Mouse (Mus musculus) retina, adult 2 months (tissue): ENCODE measurements around the gene Wwtr1.

Experiments used
- DNase-seq: peaks from one replicate; pipeline ENCODE4 v3.0.0-alpha.2; 2012; ENCODE audit warnings: low read depth, low spot score

Gene Wwtr1

DNA sequence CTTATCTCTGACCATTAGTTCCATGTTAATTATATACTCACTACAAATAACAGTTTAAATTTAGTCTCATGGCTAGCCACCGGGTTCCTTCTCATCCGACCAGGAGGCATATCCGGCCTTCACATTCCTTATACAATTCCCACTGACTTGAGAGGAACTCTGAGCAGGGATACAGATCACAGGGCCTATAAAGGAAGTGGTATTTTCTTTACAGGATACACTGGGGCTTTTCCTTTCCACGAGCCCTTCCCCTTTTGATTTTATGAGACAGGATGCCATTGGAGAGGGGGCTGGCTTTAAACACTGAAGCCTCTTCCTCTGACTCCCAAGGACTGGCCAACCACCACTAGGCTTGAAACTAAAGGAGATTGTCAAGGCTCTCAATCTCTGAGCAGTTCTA is 59.6 kb downstream of the Wwtr1 start:
- no peak for DNase-seq

DNA sequence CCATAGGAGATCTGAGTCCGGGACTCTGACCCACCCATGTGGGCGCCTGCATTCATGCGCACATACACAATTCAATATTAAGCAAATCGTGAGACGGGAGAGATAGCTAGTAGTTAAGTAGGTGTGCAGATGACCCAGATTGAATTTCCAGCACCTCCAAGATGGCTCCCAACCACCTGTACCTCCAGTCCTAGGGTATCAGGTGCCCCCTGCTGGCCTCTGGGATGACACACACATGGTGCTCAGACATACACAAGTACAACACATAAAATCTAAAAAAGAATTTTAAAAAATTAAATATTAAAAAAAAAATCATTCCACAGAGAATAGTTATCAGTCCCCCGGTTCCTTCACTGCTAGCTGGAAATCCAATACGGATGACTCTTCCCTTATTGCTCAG is 60.7 kb downstream of the Wwtr1 start:
- DNase-seq = no peak

DNA sequence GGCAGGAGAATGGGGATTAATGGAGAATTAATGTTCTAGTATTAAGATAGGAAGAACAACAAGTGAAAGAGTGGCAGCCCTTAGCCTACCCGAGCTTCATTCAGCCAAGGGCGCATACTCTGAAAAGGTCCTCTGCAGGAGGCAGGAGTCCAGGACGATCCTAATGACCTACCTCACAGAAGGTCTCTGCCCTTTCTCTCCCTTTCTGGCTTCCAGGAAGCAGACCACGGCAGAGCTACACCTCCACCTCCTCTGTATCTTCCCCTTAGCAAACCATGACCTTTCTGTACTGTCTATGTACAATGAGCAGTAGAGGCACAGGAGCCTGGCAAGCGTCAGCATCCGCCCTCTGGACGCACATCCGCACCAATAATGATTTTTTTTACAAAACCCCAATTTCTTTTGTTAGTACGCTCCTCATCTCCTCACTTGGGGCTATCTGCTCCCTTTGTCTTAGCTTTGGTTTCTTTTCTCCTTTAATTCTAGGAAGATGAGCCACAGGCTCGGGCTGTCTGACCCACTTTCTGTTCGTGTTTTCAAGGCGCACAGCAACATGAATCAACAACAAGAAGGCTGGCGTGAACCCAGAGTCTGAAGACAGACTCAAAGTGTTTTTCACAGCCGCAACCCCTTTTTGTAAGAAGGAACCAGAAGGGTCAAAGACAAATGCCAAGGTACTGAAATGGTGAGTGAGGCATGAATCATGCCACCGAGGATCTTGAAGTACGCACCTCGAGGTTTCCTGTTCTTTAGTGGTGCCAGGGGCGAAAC is 63.7 kb downstream of the Wwtr1 start:
- peak; percentile 9 for DNase-seq

DNA sequence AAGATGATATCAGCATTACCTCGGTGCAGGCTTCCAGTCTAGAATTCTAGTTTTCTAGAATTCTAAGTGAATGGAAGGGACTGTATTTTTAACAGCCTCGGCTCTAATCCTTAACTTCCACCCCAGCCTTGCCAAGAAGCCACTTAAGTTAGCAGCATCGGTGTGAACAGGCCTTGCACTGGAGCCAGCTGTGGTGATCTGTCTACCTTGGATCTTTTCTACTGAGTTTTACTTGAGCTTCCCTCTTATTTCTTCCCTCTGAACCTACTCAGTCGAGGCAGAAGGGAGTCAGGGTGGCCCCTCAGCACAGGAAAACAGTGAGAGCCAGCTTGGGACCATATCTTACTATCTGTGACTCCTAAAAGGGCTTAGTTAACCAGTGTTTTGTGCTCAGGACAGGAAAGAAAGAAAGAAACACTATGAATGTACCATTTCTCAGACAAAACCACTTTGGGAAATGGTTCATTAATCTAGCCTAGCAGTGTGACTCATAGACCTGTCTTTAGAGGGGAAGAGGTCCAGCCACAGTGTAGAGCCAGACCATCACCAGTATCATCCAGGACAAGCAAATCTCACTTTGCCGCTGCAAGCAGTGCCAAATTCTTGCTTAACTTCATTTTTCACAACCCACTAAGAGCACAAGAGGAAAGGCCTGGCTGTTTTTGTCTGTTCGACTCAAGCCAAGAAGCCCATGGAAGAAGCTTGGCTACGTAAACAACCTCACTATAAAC is 65.6 kb downstream of the Wwtr1 start:
- no peak for DNase-seq

DNA sequence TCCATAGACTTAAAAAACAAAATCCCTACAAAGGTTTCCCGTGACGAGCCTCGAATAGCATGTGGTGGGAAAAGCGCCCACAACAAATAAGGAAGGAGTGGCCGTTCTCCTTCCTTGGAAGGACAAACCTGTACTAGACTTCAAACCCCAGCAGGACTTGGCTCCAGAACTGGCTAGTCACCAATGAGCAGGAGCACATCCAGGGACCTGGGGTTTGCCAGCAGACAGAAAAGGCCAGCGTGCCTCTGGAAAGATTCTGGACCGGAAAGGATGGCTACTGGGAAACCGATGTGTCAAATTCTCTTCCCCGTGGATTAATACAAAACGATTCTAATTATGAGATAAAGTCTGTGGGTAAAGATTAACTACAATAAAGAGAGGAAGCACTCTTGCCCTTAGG is 69.7 kb downstream of the Wwtr1 start:
- DNase-seq = no peak

DNA sequence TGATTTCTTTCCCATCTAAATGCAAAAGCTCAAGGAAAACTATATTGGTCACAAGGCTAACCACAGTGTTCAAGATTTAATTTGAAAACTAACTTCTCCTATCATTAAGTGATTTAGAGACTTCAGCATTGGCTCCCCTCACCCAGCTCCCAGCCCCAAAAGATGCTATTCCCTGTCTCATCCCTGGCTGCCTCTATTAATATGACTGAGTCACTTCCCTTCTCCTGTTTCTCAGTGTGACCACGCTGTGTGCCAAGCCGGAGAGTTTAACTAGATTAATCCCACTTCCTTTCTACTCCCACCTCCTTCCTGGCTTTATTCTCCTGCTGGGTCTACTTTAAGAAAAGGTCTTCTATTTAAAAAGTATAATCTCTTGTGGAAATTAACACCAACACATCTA is 71.0 kb downstream of the Wwtr1 start:
- no peak for DNase-seq

DNA sequence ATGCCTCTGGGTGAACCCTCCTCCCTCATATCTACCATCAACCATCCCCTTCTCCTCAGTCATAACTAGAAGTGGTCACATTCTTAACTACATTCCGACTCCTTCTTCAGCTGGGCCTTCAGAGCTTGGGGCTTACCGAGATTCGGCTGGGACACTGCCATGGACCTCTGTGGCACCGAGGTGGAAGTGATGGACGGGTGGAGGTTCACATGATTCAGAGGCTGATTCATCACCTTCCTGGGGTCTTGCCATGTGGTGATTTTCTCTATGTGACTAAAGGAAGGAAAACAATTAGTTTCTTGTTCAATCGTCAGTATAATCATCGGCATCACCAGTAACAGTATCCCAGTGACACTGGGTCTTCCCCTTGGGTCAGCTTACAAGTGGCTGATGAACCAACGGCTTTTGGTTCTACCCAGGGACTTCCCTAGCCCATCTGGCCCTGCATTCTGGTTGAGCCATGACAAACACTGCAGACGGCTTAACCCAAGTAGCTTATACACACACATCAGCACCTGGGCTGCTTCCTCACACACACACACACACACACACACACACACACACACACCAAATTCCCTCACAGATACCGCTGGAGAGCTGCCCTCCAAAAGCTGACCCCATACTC is 74.0 kb downstream of the Wwtr1 start:
- no peak for DNase-seq

DNA sequence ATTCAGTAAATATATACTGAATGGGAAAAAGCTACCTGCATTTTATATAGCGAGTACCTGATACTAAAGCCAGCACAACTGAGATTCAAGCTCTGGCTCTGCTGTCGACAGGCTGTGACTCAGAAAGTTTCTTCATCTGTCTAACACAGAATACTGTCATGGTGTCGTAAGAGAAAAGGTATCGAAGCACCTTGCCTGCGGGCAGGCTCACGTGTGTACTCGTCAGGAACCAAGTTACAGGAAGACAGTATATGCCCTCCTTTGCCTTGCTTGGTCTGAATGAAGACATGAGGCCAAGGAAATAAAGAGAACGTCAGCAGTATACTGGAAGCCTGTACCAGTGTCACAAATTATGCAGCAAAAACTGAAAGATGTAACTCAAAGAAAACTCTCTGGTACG is 74.9 kb downstream of the Wwtr1 start:
- no peak for DNase-seq

DNA sequence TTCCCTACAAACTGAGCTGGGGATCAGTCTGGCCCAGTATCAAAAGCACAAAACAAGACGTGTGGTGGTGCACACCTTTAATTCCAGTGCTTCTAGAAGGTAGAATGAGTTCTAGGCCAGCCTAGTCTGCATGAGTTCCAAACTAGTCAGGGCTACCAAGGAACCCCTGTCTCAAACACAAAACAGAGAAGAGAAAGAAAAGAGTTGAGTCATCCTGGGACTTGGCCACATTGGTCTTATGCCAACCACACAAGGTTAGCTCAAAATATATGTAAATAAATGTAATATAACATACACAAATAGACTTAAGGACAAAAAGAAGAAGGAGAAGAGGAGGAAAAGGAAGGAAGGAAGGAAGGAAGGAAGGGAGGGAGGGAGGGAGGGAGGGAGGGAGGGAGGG is 77.9 kb downstream of the Wwtr1 start:
- no peak for DNase-seq

DNA sequence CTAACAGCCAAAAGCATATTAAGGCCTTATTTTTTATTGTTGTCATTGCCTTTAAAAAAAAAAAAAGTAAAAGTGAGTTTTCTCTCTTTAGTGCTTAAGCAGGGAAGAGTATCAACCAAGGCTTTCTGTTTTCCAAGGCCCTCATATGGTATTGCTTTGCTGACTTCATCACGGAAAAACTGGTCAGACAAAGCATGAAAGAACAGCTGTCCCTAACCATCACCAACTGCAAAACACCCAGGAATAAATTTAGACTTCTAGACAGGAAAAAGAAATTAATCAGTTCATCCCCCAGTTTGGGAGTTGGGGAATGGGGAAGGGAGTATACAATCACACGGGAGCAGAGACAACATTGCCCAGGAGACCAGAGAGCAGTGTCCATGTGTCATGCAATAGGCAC is 79.3 kb downstream of the Wwtr1 start:
- no peak for DNase-seq

DNA sequence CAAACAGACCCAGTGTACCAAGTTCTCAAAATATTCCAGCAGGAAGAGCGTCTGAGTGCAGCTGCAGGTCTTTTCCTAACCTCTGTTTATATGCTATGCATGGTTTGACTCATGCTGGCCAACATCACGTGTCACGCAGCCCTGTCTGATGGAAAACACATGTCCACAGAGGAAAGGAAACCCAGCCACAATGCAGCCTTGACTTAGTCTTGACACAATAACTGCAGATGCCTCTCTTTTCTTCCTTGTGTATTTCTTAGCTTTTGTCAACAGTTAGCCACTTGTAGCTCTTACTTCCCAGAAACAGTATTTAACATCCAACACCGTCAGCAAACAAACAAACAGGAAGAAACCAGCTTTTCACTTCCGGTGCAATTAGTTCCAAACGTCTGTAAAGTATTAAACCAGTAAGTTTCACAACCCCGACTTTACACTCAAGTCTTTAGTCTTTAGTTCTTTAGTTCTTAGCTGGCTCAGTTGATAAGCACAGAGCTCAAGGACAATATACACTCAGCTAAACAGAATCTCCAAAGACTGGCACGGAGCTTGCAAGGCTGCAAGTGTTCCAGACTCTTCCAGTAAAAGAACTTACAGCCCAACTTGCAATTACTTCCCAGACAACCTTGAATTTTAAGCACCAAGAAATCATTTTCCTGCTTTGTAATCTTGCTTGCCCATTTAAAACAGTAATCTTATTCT is 88.1 kb downstream of the Wwtr1 start:
- no peak for DNase-seq

DNA sequence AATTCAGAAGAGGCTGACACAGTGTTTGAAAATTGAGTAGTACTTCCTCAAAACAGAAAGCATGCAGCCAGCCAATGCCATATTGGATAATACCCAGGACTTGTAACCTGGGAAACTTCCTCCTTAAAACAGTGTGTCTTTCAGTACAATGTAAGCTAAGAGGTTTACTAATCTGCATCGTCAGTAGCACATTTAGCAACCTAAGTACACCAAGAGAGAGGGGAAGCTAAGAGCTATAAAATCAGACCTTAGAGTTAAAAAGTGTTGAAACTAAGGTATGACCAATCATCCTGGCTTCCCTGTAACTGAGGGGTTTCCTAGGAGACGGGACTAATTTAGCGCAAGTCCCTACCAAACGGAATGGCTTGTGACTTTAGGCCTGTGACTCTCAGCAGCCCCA is 89.6 kb downstream of the Wwtr1 start:
- no peak for DNase-seq

DNA sequence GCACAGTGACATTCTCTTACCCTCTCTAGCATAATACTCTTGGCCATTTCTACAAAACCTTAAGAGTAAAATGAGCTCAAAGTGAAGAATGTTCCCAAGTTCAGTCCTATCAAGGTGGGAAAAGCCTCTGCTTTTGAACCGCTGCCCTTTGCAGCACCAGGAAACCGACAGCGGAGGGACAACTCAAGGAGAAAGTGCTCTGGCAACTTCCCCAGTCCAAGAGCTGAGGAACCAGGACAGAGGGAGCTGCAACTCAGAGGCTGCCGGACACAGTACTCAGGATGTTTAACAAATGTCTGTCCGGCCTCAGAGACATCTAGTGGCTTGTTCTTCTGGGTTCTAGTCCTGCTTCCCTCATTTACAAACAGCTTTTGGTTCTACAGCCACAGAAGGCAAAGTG is 93.7 kb downstream of the Wwtr1 start:
- DNase-seq = no peak

DNA sequence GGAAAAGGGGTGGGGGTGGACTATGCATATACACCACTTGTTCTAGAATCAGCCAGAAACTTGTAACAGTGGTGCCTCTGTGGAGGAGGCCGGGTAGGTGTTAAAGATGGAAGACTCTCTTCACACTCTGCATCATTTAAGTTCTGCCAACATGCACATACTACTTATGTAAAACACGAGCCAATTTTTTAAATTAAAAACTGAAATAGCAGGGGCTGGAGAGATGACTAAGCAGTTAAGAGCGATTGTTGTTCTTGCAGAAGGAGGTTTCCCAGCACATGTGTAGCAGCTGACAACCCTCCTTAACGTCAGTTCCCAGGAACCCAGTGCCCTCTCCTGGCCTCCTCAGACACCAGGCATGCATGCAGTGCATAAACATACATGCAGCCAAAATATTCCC is 95.1 kb downstream of the Wwtr1 start:
- DNase-seq = no peak

DNA sequence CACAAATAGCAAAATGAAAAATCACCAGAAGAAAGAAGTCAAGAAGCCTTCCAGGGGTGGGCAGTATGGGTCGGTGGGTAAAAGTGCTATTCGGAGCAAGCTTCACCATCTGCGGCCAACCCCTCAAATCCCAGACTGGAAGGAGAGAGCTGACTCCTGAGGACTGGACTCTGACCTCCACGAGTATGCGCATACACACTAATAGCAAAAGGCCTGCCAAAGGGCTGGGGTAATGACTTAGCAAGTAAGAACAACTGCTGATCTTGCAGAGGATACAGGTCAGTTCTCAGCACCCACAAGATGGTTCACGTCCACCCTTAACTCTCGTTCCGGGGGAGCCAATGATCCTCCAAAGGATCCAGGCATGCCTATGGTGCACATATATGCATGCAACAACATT is 101.3 kb downstream of the Wwtr1 start:
- DNase-seq = no peak

DNA sequence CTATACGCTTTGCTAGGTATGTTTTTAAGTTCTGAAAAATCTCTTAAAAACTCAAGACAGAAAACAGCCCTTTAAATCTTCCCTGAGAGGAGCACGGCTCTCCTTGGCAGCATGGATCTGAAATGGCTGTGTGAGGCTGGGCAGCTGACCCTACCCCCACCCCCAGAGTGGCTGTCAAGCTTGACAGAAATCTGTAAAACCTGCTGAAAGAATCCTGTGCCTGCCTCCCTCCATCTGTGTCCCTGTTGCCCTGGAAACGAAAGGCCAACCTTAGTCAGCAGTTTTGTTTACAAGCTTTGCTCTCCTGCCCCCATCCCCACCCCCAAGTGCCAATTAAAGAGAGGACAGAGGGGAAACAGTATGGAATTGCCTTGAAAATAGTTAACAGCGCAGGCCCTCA is 103.3 kb downstream of the Wwtr1 start:
- DNase-seq = no peak

DNA sequence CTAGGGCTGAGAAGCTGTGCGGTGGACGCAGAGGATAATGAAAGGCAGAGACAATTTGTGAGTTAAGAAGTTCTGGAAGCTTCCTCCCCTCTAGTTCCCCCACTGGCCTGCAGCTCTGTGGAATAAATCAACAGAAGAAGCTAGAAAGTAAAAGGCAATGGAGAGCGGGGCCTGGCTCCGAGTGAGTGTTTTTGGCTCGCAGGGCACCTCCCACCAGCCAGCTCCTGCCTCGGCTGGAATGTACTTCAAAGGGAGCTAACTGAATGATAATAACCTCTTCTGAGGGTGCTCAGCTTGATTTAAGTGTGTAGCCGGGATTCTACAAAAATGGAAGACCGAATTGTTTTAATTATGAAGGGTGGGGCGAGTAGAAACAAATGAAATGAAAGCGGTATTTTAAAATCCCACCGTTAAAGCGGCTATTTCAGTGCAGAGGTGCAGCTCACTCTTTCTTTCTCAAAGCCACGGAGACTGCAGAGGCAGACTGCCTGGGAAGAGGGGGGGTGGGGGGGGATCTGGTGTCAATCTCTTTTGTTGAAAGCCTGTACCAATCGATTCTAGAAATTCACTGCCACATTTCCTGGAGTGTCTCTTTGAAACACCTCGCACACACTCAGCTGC is 104.6 kb downstream of the Wwtr1 start:
- no peak for DNase-seq

DNA sequence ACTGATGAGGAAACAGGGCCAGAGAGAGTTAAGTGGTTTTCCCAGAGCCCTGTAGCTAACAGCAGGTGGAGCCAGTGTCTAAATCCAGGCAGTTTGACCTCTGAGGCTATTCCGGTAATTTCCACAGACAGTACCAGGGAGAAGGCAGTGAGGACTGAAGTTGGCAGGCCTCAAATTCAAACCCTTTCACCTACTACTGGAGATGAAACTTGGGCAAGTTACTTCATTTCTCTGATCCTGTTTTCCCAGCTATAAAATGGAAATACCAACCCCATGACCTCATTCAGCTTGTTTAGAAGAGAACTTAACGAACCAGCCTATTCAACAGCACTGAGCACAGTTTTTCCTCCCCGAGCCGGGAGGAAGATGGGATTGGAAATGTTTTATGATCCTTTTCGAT is 105.4 kb downstream of the Wwtr1 start:
- DNase-seq = no peak

DNA sequence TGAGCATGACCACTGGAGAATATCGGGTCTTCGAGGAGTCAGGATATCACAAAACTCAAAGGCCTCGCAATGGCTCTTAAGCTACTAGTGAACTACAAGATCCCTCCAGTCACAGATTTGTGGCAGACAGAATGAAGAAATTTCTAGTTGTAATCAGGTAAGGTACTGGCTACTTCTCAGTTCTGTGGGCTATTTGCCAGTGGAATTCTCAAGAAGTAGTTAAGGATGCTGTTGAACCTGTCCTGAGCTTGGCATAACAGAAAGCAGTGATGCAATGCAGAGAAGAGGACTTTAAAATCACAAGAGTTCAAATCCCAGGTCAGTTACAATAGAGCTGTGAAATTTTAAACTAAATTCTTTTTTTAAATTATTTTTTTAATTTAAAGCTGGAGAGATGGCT is 106.4 kb downstream of the Wwtr1 start:
- DNase-seq = no peak

DNA sequence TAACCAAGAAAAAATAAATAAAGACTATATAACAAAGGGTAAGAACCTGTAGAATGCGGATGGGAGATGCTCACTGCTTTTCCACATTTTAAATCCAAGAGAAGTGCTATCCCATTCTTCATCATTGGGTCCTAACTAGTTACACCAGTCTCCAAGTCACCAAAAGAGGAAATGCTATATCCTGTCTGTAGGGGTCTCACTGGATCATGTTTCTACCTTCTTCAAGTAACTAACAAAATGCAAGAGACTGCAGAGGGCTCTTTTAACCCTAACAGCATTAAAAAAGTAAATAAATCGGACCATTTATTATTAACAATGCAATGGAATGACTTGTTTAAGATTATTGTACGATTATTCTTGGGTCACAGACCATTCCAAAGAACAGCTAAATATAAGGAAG is 109.4 kb downstream of the Wwtr1 start:
- no peak for DNase-seq

DNA sequence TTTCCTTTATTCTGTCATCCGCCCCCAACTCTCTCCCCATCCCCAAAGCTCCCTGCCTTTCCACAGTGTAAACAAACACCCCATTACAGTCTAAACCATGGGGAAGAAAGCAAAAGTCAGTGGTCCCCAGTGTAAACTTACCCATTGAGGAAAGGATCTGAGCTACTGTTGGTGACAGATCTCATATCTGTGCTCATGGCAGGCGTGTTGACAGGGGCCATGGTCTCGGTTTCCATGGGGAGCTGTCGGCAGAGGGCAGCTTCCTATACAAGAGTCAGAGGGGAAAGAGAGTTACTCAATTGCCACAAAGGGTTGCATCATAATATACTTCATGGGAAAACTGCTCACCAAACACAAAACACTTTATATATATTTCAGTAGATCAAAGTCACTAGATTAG is 112.4 kb downstream of the Wwtr1 start:
- DNase-seq = no peak

DNA sequence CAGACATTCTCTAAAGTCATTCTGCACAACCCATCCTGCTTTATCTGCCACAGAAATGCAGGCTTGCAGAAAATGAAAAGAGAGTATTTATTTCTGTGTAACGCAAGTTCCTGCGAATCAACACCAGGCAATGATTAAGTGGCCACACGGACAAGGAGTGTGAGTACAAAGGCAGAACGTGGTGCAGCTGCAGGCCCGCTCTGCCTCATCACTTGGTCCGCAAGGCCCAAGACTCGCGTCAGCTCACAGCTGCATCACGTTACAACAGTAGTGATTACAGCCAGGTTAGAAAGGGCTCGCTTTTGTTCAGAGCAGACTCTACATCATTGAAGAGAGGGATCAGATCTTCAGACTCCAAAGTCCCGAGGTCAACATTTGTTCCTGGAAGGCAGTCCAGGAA is 117.1 kb downstream of the Wwtr1 start:
- no peak for DNase-seq
